In the genomic region with DNA sequence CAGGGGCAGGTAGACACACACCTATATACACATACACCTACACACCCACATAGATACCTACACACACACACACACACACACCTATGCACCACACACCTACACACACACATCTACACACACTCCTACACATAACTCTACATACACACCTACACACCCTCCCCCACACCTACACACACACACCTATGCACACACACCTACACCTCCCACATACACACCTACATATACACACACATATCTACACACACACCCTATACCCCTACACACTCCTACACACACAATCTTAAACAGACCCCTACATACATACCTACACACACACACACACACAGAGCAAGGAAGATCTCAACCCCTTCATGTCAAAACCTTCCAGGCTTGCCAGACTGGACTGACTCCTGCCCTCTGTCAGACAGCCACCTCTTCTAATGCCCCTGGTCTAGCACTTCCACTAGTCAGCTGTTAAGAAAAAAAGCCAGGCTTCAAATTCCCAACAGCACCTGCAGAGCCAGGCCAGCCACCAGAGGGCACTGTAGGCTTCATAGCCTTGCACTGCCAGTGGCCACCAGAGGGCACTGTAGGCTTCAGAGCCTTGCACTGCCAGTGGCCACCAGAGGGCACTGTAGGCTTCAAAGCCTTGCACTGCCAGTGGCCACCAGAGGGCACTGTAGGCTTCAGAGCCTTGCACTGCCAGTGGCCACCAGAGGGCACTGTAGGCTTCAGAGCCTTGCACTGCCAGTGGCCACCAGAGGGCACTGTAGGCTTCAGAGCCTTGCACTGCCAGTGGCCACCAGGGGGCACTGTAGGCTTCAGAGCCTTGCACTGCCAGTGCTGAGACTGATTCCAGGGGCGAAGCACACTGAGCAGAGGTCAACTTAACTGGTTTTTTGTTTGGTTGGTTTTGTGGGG, we compare ENCODE assay signal across 10 mouse cellular contexts. TPM values are rescaled to one million over a fixed set of nuclear protein-coding genes. Genes with fewer than 3 reads are reported as not detected.
DNase-seq lines count a peak whose midpoint lies in the region; ATAC-seq and TF ChIP-seq lines count a peak whose summit lies in the region.
"Had no signal": no experiment of that assay in that cellular context is flagged by ENCODE, and none has a peak within 500 bp of the region (broad histone marks: within the 10 kb centered on the region; RNA-seq: fewer than 3 reads in every experiment).

No protein-coding gene starts in this region.

- 100% methylated on average over 1 of the region's 1 CpGs for whole genome bisulfite sequencing in hindbrain, postnatal 0 days
- 88% methylated on average over 1 of the region's 1 CpGs for WGBS in liver, postnatal 0 days (ENCODE audit: insufficient replicate concordance)

- H3K9me3 ChIP-seq in hindbrain, postnatal 0 days (ENCODE audit: low read length), result no peaks in the 10 kb centered on the region
- no peaks in the 10 kb centered on the region for H3K9me3 ChIP-seq in liver, postnatal 0 days (ENCODE audit: low read length)
- H3K9me3 ChIP-seq: heart, embryonic 15.5 days; stomach, embryonic 15.5 days had no signal

- H3K27me3 ChIP-seq in hindbrain, postnatal 0 days (ENCODE audit: insufficient read depth, low read length), result no peaks in the 10 kb centered on the region
- H3K27me3 ChIP-seq in liver, postnatal 0 days (ENCODE audit: insufficient read depth, low read length), result no peaks in the 10 kb centered on the region
- H3K27me3 ChIP-seq: heart, embryonic 15.5 days; stomach, embryonic 15.5 days had no signal

- no peak for ATAC-seq in CD4-positive, CD25-positive, alpha-beta regulatory T cell, adult 4 months
- peak; percentile 73 for ATAC-seq in hindbrain, postnatal 0 days
- peak; percentile 50 for ATAC-seq in liver, postnatal 0 days

- no peak for TF ChIP-seq POLR2A in cortical plate, adult 2 months (IDR thresholded peaks at IDR 0.05; ENCODE audit: extremely low read depth, insufficient read depth, low read length)

- H3K36me3 ChIP-seq in hindbrain, postnatal 0 days (ENCODE audit: insufficient read depth, low read length), result peaks cover 20% of the 10 kb centered on the region; the same call in 1 of the 2 replicates
- 0 out of 2 replicates have a peak, but pooled peaks cover 5% of the 10 kb centered on the region for H3K36me3 ChIP-seq in liver, postnatal 0 days (replicated peaks; ENCODE audit: insufficient read depth, low read length)
- H3K36me3 ChIP-seq: heart, embryonic 15.5 days had no signal

- H3K4me2 ChIP-seq in hindbrain, postnatal 0 days (ENCODE audit: low read depth, low read length), result no peak overlapping the region
- no peak overlapping the region for H3K4me2 ChIP-seq in liver, postnatal 0 days (ENCODE audit: low read depth, low read length)
- H3K4me2 ChIP-seq: heart, embryonic 15.5 days; stomach, embryonic 15.5 days had no signal

- peak; percentile 87 for DNase-seq in CD4-positive, CD25-positive, alpha-beta regulatory T cell, adult 2 months (ENCODE audit: low read depth, low spot score)
- DNase-seq in right cerebral cortex, postnatal 4 days, result peak; percentile 73
- no peak for DNase-seq in right cerebral cortex, adult 18-20 months
- DNase-seq in hindbrain, postnatal 0 days (ENCODE audit: low spot score), result peak; percentile 62
- peak; percentile 66 for DNase-seq in liver, postnatal 0 days
- peak; percentile 74 for DNase-seq in retina, postnatal 7 days (ENCODE audit: low read depth, low spot score)

- H3K4me3 ChIP-seq in cortical plate, adult 2 months (ENCODE audit: insufficient read depth, low read length), result no peak overlapping the region
- H3K4me3 ChIP-seq in hindbrain, postnatal 0 days (ENCODE audit: low read length), result no peak overlapping the region
- H3K4me3 ChIP-seq in liver, postnatal 0 days (ENCODE audit: low read depth, low read length), result no peak overlapping the region
- H3K4me3 ChIP-seq: heart, embryonic 15.5 days; stomach, embryonic 15.5 days had no signal

- no peaks in the 10 kb centered on the region for H3K4me1 ChIP-seq in cortical plate, adult 2 months (ENCODE audit: control insufficient read depth, insufficient read depth, low read length)
- H3K4me1 ChIP-seq in hindbrain, postnatal 0 days (ENCODE audit: insufficient read depth, low read length), result no peaks in the 10 kb centered on the region
- no peaks in the 10 kb centered on the region for H3K4me1 ChIP-seq in liver, postnatal 0 days (ENCODE audit: insufficient read depth)
- H3K4me1 ChIP-seq: heart, embryonic 15.5 days; stomach, embryonic 15.5 days had no signal

- no peak overlapping the region for H3K27ac ChIP-seq in cortical plate, adult 2 months (ENCODE audit: insufficient read depth, low read length)
- no peak overlapping the region for H3K27ac ChIP-seq in hindbrain, postnatal 0 days
- H3K27ac ChIP-seq in liver, postnatal 0 days (ENCODE audit: low read depth), result no peak overlapping the region
- H3K27ac ChIP-seq: heart, embryonic 15.5 days; stomach, embryonic 15.5 days had no signal

- TF ChIP-seq EP300 in liver, postnatal 0 days (IDR thresholded peaks at IDR 0.05; ENCODE audit: low read depth), result no peak

- TF ChIP-seq CTCF in cortical plate, adult 2 months (IDR thresholded peaks at IDR 0.05; ENCODE audit: extremely low read depth, insufficient read depth, low read length), result peak; percentile 55
- TF ChIP-seq CTCF in hindbrain, postnatal 0 days (IDR thresholded peaks at IDR 0.05; ENCODE audit: low read depth), result peak; percentile 99
- TF ChIP-seq CTCF in liver, postnatal 0 days (IDR thresholded peaks at IDR 0.05; ENCODE audit: low read depth), result peak; percentile 99

- H3K9ac ChIP-seq in hindbrain, postnatal 0 days (replicated peaks; ENCODE audit: low read length), result no peak overlapping the region
- H3K9ac ChIP-seq in liver, postnatal 0 days (replicated peaks), result no peak overlapping the region
- H3K9ac ChIP-seq: heart, embryonic 15.5 days; stomach, embryonic 15.5 days had no signal

RNA-seq across cellular contexts. Expression of gene Sec22c, which starts 7.9 kb away (rescaled TPM):
- polyA plus RNA-seq in CD4-positive, CD25-positive, alpha-beta regulatory T cell, adult 4 months (2017; shearing (Covaris generic)), result 10 to 100 TPM; 17.6 to 32.9 TPM
- polyA plus RNA-seq in cortical plate, adult 2 months (2012; rRNA removed), result 13.9 and 15.4 TPM in 2 replicates
- total RNA-seq in hindbrain, postnatal 0 days (2014; rRNA removed), result 19.0 and 25.2 TPM in 2 replicates
- 26.2 and 28.6 TPM in 2 replicates for polyA plus RNA-seq in hindbrain, postnatal 0 days (2015; fragmentation: Nextera tagmentation; extraction: Ambion mirVana)
- polyA plus RNA-seq in liver, postnatal 0 days (2015; fragmentation: Nextera tagmentation; extraction: Ambion mirVana), result 3.6 and 4.4 TPM in 2 replicates

RNA-seq across cellular contexts. Expression of gene Ss18l2, which starts 12.7 kb away (rescaled TPM):
- 10 to 100 TPM; 50.7 to 52.2 TPM for polyA plus RNA-seq in CD4-positive, CD25-positive, alpha-beta regulatory T cell, adult 4 months (2017; shearing (Covaris generic))
- 119 and 120 TPM in 2 replicates for polyA plus RNA-seq in cortical plate, adult 2 months (2012; rRNA removed)
- 62.4 and 62.6 TPM in 2 replicates for total RNA-seq in hindbrain, postnatal 0 days (2014; rRNA removed)
- polyA plus RNA-seq in hindbrain, postnatal 0 days (2015; fragmentation: Nextera tagmentation; extraction: Ambion mirVana), result 231 and 246 TPM in 2 replicates
- polyA plus RNA-seq in liver, postnatal 0 days (2015; fragmentation: Nextera tagmentation; extraction: Ambion mirVana), result 112 and 119 TPM in 2 replicates

RNA-seq across cellular contexts. Expression of gene Nktr, which starts 21.6 kb away (rescaled TPM):
- polyA plus RNA-seq in CD4-positive, CD25-positive, alpha-beta regulatory T cell, adult 4 months (2017; shearing (Covaris generic)), result 100 to 1,000 TPM; 104 to 128 TPM
- polyA plus RNA-seq in cortical plate, adult 2 months (2012; rRNA removed), result 127 and 133 TPM in 2 replicates
- total RNA-seq in hindbrain, postnatal 0 days (2014; rRNA removed), result 68.7 and 76.6 TPM in 2 replicates
- 47.1 and 50.4 TPM in 2 replicates for polyA plus RNA-seq in hindbrain, postnatal 0 days (2015; fragmentation: Nextera tagmentation; extraction: Ambion mirVana)
- 14.9 and 17.3 TPM in 2 replicates for polyA plus RNA-seq in liver, postnatal 0 days (2015; fragmentation: Nextera tagmentation; extraction: Ambion mirVana)

RNA-seq across cellular contexts. Expression of gene Vipr1, which starts 54.9 kb away (rescaled TPM):
- polyA plus RNA-seq in CD4-positive, CD25-positive, alpha-beta regulatory T cell, adult 4 months (2017; shearing (Covaris generic)), result 1 to 10 TPM; 1.3 to 2.0 TPM
- 26.7 and 27.4 TPM in 2 replicates for polyA plus RNA-seq in cortical plate, adult 2 months (2012; rRNA removed)
- total RNA-seq in hindbrain, postnatal 0 days (2014; rRNA removed), result 1.3 and 1.4 TPM in 2 replicates
- polyA plus RNA-seq in hindbrain, postnatal 0 days (2015; fragmentation: Nextera tagmentation; extraction: Ambion mirVana), result 0.38 and 0.51 TPM in 2 replicates
- 3.1 and 3.4 TPM in 2 replicates for polyA plus RNA-seq in liver, postnatal 0 days (2015; fragmentation: Nextera tagmentation; extraction: Ambion mirVana)

RNA-seq across cellular contexts. Expression of gene Lyzl4, which starts 55.5 kb away (rescaled TPM):
- polyA plus RNA-seq in CD4-positive, CD25-positive, alpha-beta regulatory T cell, adult 4 months (2017; shearing (Covaris generic)), result not detected
- 1.6 and 1.7 TPM in 2 replicates for polyA plus RNA-seq in cortical plate, adult 2 months (2012; rRNA removed)
- not detected in 2 replicates for total RNA-seq in hindbrain, postnatal 0 days (2014; rRNA removed)
- polyA plus RNA-seq in hindbrain, postnatal 0 days (2015; fragmentation: Nextera tagmentation; extraction: Ambion mirVana), result 0.23 and 0.46 TPM in 2 replicates
- 0.12 TPM in 2 replicates for polyA plus RNA-seq in liver, postnatal 0 days (2015; fragmentation: Nextera tagmentation; extraction: Ambion mirVana)
